Mouse (Mus musculus): ENCODE measurements around the gene Fgfr3.
A peak's percentile ranks its signal among the peaks of the same experiment; 100 is the strongest.

Gene Fgfr3

DNA sequence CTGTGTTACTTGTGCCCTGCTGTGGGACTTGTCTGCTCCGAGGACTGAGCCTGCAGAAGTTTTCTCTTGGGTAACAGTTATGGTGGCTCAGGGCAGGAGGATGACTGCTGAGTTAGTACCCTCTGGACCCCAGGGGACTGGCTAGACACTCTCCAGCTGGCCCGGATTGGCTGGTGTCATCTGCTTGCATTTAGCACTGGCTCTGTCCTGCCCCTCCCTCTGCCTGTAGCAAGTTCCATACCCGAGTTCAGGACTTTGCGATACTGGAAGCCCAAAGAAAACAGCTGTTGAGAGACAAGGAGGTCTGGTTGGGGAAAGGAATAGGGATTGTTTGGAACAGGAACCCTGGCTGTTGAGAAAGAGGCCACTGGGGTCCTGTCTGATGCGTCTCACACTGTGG lies 9.0 kb downstream of the Fgfr3 start:
- no peak for DNase-seq (ENCODE audit: low read depth)

DNA sequence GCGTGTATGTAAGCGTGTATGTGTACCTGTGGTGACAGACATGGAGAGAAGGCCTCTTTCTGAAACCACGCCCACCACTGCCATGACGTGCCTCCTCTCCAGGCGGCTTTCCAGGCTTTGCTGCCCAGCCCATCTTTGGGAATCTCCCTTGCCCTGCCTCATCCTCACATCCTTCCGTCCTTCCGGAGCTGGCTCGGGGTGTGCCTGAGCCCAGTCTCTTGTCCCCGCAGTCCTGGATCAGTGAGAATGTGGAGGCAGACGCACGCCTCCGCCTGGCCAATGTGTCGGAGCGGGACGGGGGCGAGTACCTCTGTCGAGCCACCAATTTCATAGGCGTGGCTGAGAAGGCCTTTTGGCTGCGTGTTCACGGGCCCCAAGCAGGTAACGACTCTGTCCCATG lies 9.6 kb downstream of the Fgfr3 start:
- no peak for DNase-seq (ENCODE audit: low read depth)

DNA sequence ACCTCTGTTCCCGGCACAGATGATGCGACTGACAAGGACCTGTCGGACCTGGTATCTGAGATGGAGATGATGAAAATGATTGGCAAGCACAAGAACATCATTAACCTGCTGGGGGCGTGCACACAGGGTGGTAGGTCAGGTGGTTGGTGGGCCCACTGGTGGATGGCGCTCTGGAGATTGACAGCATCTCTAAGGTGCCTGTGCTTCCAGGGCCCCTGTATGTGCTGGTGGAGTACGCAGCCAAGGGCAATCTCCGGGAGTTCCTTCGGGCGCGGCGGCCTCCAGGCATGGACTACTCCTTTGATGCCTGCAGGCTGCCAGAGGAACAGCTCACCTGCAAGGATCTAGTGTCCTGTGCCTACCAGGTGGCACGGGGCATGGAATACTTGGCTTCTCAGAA lies 12.4 kb downstream of the Fgfr3 start:
- no peak for DNase-seq (ENCODE audit: low read depth)

GRCm38 (mm10) chr5:33735412-33736092 lies 14.1 kb downstream of the Fgfr3 start:
- DNase-seq (ENCODE audit: low read depth): no peak

DNA sequence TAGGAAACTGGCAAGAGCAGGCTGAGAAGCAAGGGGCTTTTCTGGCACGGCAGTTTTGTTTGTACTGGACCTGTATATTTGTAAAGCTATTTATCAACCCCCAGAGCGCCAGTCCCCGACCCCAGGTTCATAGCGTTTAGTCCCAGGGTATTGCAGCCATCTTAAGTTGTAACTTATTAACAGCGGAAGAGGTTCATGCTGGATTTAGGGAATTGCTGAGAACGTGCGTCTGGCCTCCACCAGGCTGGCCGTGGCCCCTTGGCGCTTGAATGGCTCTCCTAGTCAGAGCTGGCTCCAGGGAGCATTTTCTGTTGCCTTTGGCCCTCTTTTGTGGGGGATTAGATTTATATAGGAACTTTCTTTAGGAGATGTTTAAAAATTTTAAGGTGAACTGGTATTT lies 14.8 kb downstream of the Fgfr3 start:
- no peak for DNase-seq (ENCODE audit: low read depth)

GRCm38 (mm10) chr5:33737903-33738321 lies 16.4 kb downstream of the Fgfr3 start:
- peak; percentile 49 for DNase-seq (ENCODE audit: low read depth)

DNA sequence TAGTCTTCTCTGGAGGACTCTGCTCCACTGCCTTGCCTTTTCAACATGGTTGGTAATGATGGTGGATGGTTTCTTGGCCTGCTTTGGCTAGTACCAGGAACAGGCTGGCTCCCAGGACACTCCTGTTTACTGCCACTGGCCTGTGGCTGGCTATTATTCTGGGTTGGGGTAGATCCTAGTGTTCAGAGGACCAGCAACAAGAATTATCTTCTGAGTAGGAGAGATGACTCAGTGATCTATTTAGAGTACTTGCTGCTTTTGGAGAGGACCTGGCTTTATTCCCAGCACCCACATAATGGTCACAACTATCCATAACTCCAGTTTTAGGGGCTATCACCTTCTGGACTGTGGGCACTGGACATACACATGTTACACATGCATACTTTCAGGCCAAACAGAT lies 16.9 kb downstream of the Fgfr3 start:
- DNase-seq (ENCODE audit: low read depth): no peak

GRCm38 (mm10) chr5:33740548-33740947 lies 19.1 kb downstream of the Fgfr3 start:
- no peak for DNase-seq (ENCODE audit: low read depth)

DNA sequence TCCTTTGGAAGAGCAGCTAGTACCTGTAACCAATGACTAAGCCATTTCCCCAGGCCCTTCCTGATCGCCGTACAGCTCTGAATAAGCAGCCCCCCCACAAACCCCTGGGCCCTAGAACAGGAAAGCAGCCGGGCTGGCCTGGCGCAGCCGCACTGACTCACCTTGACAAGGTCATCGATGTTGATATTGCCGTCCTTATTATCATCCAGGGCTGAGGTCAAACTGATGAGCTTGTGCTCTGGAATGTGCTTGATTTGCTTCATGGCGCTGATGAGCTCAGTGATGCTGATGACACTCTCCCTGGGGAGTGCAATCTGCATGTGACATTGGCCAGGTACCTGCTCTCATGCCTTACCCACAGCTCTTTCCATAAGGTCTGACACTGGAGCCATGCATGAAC lies 22.0 kb downstream of the Fgfr3 start:
- no peak for DNase-seq (ENCODE audit: low read depth)

DNA sequence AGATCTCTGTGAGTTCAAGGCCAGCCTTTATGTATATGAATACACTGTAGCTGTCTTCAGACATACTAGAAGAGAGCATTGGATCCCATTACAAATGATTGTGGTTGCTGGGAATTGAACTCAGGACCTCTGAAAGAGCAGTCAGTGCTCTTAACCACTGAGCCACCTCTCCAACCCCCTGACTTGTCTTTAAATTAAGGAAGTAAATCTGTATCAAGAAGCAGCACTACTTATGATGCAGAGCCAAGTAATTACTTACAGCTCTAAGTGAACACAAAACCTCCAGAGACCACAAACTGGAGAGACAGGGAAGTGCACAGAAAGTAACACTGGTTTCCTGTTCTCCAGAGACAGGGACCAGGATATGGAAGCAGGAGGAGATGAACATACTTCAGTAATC lies 55.7 kb downstream of the Fgfr3 start:
- no peak for DNase-seq (ENCODE audit: low read depth)

- no peak for DNase-seq (ENCODE audit: low read depth)
Observed at GRCm38 (mm10) chr5:33781964-33782344, 60.5 kb downstream of the Fgfr3 start.

DNA sequence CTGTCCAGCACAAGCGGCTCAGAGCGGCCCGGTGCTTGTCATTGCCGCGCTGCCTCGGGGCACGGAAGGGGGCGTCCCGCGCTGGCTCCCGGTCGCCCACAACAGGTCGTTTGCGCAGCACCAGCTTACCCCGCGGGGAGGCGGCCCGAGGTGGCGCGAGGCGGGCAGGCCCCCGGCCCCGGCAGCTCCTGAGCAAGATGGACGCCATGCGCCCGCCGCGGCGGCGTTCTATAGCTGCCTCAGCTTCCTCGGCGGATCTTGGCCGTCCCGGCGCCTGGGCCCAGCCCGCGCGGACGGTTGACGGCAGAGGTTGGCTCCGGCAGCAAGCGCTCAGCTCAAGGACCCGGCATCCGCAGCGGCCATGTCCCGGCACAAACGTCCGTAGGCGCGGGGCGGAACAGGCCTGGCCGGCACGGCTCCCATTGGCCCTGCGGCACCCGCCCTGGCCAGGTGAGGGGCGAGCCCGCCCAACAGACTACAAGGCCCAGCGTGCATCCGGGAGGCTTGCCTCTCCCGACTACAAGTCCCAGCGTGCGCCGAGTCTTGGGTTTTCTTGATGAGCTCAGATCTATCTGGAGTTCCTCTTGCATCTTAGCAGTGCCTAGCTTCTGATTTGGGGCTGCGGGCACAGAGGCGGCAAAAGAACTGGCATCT lies 61.0 kb downstream of the Fgfr3 start, which contains the start of gene Letm1:
Gene Letm1, minus strand, starts transcription at position 473 of the 654 bp plus-strand sequence.
- peak; percentile 92 for DNase-seq (ENCODE audit: low read depth)

DNA sequence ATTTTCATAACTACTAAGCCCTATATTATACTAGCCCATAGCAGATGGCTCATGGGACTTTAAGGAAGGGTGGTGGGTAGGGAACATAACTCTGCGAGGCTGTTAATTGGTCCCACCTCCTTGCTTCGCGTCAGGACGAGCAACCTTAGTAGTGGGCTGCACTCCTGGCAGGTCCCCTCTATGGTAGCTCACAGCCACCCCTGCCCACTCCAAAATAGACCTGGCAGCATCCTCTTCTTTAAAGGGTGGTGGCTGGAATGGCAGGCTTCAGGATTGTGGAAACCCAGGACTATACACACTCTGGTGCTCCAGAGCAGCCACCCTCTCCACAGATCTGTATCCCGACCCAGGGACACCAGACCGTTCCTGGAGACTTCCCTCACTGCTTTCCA lies 61.5 kb downstream of the Fgfr3 start:
- no peak for DNase-seq (ENCODE audit: low read depth)
